Mouse (Mus musculus): ENCODE results near the gene Hoxa10. TPM values are rescaled to one million over a fixed set of nuclear protein-coding genes. Genes with fewer than 3 reads are reported as not detected.
A peak's percentile ranks its signal among the peaks of the same experiment; 100 is the strongest.

Gene Hoxa10
- total RNA-seq, 2 experiments from 2014 or later: not detected

GRCm38 (mm10) chr6:52233546-52234427 is 6.9 kb downstream of the Hoxa10 start:
- ATAC-seq (replicated peaks; ENCODE audit: low FRiP score, low TSS enrichment, poor library complexity, severe bottlenecking): no peak

GRCm38 (mm10) chr6:52232984-52233545 is 7.6 kb downstream of the Hoxa10 start:
- no peak for ATAC-seq (replicated peaks; ENCODE audit: low FRiP score, low TSS enrichment, poor library complexity, severe bottlenecking)

DNA sequence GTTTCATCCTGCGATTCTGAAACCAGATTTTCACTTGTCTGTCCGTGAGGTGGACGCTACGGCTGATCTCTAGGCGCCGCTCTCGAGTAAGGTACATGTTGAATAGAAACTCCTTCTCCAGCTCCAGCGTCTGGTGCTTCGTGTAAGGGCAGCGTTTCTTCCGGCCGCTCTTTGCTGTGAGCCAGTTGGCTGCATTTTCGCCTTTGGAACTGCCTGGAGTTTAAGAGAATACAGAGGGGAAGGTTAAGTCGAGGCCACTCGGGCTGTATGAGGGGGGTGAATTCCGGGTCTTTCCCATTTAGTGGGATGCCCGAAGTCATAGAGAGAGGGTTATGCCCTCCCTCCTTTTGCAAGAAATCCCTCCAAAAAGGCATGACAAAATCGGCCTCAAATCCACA is 8.1 kb downstream of the Hoxa10 start:
- no peak for ATAC-seq (replicated peaks; ENCODE audit: low FRiP score, low TSS enrichment, poor library complexity, severe bottlenecking)

- ATAC-seq (replicated peaks; ENCODE audit: low FRiP score, low TSS enrichment, poor library complexity, severe bottlenecking): no peak
Measured at GRCm38 (mm10) chr6:52231885-52232567, 8.6 kb downstream of the Hoxa10 start.

- ATAC-seq (replicated peaks; ENCODE audit: low FRiP score, low TSS enrichment, poor library complexity, severe bottlenecking): no peak
Measured at GRCm38 (mm10) chr6:52230516-52231165, 10.0 kb downstream of the Hoxa10 start, which contains the start of gene Hoxa9. Gene Hoxa9 (minus strand): TSS chr6:52231089.

DNA sequence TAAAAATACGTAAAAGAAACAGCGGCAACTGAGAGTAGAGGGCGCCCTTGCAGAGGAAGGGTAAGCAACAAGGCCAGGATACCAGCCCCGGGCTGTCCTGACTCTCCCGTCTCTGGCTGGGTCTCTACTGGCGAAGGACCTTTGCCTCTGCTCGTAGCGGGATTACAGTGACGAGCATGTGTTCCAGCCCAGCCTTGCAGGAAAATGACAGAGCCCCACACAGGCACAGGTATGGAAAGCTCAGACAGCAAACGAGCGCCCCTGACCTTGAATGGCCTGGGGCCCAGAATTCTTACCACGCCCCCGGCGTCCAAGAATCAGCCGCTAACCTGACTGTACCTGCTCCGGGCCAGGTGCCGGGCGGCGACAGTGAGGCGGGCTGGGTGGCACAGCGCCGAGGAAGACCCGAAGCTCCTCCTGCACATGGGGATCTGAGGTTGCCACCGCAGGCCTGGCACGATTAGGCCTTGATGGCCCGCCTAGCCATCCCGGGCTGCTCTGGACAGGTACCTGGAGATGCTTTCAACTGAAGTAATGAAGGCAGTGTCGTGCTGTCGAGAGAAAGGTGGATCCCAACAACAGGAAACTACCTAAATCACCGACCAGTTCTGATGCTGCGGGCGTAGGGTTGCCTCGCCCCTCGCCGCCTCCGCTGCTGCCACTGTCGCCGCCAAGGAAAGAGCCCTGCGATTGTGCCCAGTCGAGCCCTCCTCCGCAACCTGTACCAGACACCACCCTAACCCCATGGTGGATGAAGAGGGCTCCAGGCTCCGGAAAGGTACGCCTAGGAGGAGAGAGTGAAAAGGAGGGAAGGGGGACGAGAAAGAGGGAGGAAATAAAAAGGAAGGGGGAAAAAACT is 10.9 kb downstream of the Hoxa10 start:
- ATAC-seq (replicated peaks; ENCODE audit: low FRiP score, low TSS enrichment, poor library complexity, severe bottlenecking): no peak

- 0 out of 2 replicates have a peak, but pooled peaks have one; percentile 5 for ATAC-seq (replicated peaks; ENCODE audit: low FRiP score, low TSS enrichment, poor library complexity, severe bottlenecking)
Measured at GRCm38 (mm10) chr6:52228475-52229465, 11.9 kb downstream of the Hoxa10 start.

DNA sequence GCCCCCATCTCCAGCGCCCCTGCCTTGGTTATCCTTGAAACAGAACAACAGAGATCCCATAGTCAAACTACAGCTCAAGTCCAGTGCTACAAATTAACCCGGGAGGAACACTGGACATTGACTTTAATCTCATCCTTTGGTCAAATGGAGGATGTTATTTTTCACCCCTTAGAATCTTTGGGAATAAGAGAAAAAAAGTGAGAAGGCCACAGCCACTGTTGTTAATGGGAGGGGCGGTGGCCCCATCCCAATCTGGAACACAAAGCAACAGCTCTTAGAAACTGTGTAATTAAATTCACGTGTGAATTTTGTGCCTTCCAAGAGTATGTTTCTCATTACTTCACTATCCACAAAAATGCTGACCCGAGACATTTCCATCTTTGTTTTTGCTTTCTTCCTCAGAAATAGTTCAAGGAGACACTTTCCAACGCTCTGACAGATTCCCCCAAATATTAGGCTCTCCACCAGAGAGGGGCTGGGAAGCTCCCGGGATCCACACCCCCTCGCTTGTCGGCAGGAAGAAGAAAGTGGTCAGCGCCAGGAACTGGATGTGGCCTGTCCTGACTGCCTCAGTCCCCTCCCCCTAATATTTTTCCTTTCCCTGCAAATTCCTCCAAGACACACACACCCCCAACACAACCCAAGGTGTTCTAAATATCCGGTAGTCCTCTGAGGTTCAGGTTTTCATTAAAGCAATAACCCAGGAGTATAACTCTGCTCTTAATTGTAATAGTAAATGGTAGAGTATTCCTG is 13.0 kb downstream of the Hoxa10 start:
- no peak for ATAC-seq (replicated peaks; ENCODE audit: low FRiP score, low TSS enrichment, poor library complexity, severe bottlenecking)

DNA sequence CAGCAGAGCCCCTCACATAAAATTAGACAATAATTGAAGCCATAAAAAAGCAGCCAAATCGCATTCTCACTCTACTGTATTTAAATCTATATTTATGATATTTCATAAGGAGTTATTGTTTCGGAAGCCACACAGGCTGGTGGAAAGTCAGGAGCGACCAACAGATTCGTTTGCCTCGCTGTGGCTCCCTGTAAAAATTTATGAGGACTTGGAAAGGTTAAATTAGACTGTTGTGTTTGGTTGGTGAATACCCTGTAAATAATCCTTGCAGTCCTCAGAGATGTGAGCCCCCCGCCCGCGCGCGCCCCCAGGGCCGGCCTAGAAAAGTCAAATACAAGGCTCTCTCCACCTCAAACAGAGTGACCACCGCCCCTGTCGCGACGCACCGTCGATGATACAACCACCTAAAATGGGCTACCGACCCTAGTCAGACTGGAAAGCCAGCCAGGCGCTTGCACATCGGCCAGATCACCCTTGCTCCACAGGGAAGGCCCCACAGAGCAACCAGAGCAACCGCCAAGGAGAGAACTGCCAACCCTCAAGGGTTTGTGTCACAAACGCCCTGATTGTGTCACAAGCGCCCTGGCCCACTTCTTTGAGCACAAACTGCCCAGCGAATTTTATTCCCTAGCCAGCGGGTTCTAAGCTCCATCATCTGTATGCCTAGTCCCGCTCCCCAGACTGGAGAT is 13.9 kb downstream of the Hoxa10 start:
- no peak for ATAC-seq (replicated peaks; ENCODE audit: low FRiP score, low TSS enrichment, poor library complexity, severe bottlenecking)

DNA sequence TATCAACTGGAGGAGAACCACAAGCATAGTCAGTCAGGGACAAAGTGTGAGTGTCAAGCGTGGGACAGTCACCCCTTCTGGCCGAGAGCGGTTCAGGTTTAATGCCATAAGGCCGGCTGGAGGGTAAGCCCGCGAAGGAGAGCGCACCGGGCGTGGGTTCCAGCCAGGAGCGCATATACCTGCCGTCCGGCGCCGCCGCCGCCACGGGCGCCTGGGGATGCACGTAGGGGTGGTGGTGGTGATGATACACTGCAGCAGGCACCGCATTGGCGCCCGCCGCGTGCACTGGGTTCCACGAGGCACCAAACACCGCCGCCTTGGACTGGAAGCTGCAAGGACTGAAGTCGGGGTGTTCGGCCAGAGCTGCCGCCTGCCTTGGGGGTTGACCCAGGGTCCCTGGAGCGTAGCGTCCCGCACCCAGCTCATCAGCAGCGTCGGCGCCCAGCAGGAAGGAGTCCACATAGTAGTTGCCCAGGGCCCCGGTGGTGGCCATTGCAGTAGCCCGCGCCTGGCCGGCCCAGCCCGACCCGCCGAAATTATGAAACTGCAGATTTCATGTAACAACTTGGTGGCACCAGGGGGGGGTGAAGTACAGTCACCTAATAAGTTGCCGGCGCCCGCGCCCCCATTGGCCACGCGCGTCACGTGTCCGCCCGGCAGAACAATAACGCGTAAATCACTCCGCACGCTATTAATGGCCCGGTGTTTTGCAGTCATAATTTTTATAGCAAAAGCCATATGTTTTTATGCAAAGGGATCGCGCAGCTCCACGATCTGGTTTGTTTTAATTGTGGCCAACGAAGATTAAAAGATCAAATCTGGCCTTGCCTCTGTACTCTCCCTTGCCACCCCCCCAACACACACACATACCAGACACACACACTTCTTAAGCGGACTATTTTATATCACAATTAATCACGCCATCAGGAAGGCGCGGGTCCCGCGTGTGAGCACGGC is 14.8 kb downstream of the Hoxa10 start:
- ATAC-seq (replicated peaks; ENCODE audit: low FRiP score, low TSS enrichment, poor library complexity, severe bottlenecking): peak; percentile 57

- no peak for ATAC-seq (replicated peaks; ENCODE audit: low FRiP score, low TSS enrichment, poor library complexity, severe bottlenecking)
Measured at GRCm38 (mm10) chr6:52224895-52225611, 15.6 kb downstream of the Hoxa10 start.

- no peak for ATAC-seq (replicated peaks; ENCODE audit: low FRiP score, low TSS enrichment, poor library complexity, severe bottlenecking)
Measured at GRCm38 (mm10) chr6:52223939-52224760, 16.5 kb downstream of the Hoxa10 start.

DNA sequence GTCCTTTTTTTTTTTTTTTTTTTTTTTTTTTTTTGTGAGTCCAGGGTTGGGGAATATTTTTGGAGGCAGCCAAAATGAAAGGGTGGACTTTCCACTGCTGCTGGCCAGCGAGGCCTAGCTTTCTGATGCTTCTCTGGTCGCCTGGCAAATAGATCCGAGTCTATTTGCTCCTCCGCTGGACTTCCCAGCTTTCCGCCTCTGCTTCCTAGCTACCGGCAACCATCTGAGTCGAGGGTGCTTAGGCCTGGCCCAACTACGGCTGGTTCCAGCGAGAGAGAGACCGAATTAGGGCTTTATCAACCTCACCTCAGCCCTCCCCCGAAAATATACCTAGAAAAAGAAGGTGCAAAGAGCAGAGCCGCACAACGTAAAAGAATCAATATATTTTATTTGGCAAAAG is 17.9 kb downstream of the Hoxa10 start:
- no peak for ATAC-seq (replicated peaks; ENCODE audit: low FRiP score, low TSS enrichment, poor library complexity, severe bottlenecking)
